22 mouse cellular contexts compared by ENCODE assay signal in the genomic region with DNA sequence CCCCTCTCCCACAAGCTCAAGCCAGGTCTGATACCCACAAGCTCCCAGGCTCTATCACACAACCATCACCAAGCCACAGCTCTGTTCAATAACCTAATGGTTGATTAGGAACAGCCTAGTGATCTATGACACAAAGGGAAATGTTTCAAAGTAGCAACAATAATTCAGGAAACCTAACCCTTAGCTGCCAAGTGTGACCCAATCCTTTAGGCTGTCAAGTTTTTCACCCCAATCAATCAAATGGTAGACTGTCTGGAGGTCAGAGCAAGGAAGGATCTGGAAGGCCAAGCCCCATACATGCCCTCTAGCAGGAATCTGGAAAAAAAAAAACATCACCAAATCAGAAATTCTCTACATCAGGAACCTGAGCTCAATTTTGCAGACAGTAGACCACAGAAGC. TPM values are rescaled to one million over a fixed set of nuclear protein-coding genes. Genes with fewer than 3 reads are reported as not detected.
DNase-seq lines count a peak whose midpoint lies in the region; TF ChIP-seq lines count a peak whose summit lies in the region.
"Had no signal": no experiment of that assay in that cellular context is flagged by ENCODE, and none has a peak within 500 bp of the region (broad histone marks: within the 10 kb centered on the region; RNA-seq: fewer than 3 reads in every experiment).

No protein-coding gene starts in this region.

- H3K4me3 ChIP-seq in liver, adult 2 months (ENCODE audit: insufficient read depth, low read depth, low read length): no peak overlapping the region
- no peak overlapping the region for H3K4me3 ChIP-seq in small intestine, adult 2 months (ENCODE audit: low read depth, low read length)
- H3K4me3 ChIP-seq: forebrain, embryonic 10.5 days; forebrain, embryonic 13.5 days; heart, embryonic 10.5 days; heart, embryonic 13.5 days had no signal

- H3K27ac ChIP-seq in liver, adult 2 months (replicated peaks; ENCODE audit: insufficient read depth, low read depth, low read length): no peak overlapping the region
- H3K27ac ChIP-seq in small intestine, adult 2 months (ENCODE audit: insufficient read depth, low read depth, low read length): peak overlapping the region; percentile 84
- H3K27ac ChIP-seq: forebrain, embryonic 10.5 days; forebrain, embryonic 13.5 days; heart, embryonic 10.5 days; heart, embryonic 13.5 days; hindbrain, embryonic 14.5 days; hindbrain, postnatal 0 days had no signal

- peaks cover 44% of the 10 kb centered on the region for H3K4me1 ChIP-seq in liver, adult 2 months (ENCODE audit: control insufficient read depth, insufficient read depth, low read length)
- H3K4me1 ChIP-seq in small intestine, adult 2 months (ENCODE audit: control insufficient read depth, insufficient read depth, insufficient read length, low read length): peaks cover 19% of the 10 kb centered on the region; the same call in 1 of the 2 replicates
- H3K4me1 ChIP-seq: forebrain, embryonic 10.5 days had no signal

- no peak for TF ChIP-seq POLR2A in liver, adult 2 months (IDR thresholded peaks at IDR 0.05; ENCODE audit: extremely low read depth, insufficient read depth, low read length)
- no peak for TF ChIP-seq POLR2A in small intestine, adult 2 months (IDR thresholded peaks at IDR 0.05; ENCODE audit: low read depth, low read length)

- no peaks in the 10 kb centered on the region for H3K27me3 ChIP-seq in liver, adult 2 months (ENCODE audit: control insufficient read depth, insufficient read depth, low read length)
- no peaks in the 10 kb centered on the region for H3K27me3 ChIP-seq in small intestine, adult 2 months (ENCODE audit: control insufficient read depth, insufficient read depth, low read length)
- H3K27me3 ChIP-seq: CH12.LX; forebrain, embryonic 13.5 days; heart, embryonic 13.5 days; Patski had no signal

- peaks cover 59% of the 10 kb centered on the region for H3K79me2 ChIP-seq in liver, adult 2 months (ENCODE audit: control insufficient read depth, insufficient read depth, low read length)

- peaks cover 12% of the 10 kb centered on the region for H3K36me3 ChIP-seq in liver, adult 2 months (ENCODE audit: control insufficient read depth, insufficient read depth, low read length)
- peaks cover 41% of the 10 kb centered on the region for H3K36me3 ChIP-seq in small intestine, adult 2 months (ENCODE audit: control insufficient read depth, insufficient read depth, low read length)

- peak; percentile 34 for DNase-seq in adrenal gland, postnatal 14 days
- no peak for DNase-seq in adrenal gland, postnatal 10 days
- peak; percentile 68 for DNase-seq in liver, adult 2 months (ENCODE audit: extremely low read depth, low read depth, low spot score)
- no peak for DNase-seq in liver
- DNase-seq in adipocyte (ENCODE audit: low spot score): peak; percentile 58
- DNase-seq in heart, adult 8-10 months (ENCODE audit: low spot score): no peak
- DNase-seq: adrenal gland, postnatal 25 days; B cell, adult 2 months; cerebellum, adult 9-10 months; gastrocnemius, postnatal 25 days; heart, adult 18-20 months; heart, postnatal 14 days; heart, postnatal 4 days had no signal

- TF ChIP-seq CTCF in liver, adult 2 months (IDR thresholded peaks at IDR 0.05; ENCODE audit: low read depth, low read length): no peak
- no peak for TF ChIP-seq CTCF in small intestine, adult 2 months (IDR thresholded peaks at IDR 0.05; ENCODE audit: extremely low read depth, insufficient read length, insufficient replicate concordance, low read depth, low read length)

- no peak overlapping the region for H3K9ac ChIP-seq in liver, adult 2 months (ENCODE audit: low read depth, low read length)
- H3K9ac ChIP-seq: forebrain, embryonic 13.5 days; heart, embryonic 13.5 days; hindbrain, embryonic 14.5 days had no signal

RNA-seq across cellular contexts. Expression of a gene that starts 8.5 kb away (rescaled TPM):
- total RNA-seq in adrenal gland, postnatal 14 days (2021): 277 and 309 TPM in 2 replicates
- total RNA-seq in adrenal gland, postnatal 10 days (2021): 100 to 1,000 TPM; 270 to 283 TPM
- total RNA-seq in liver, adult 2 months (2014; rRNA removed): 139 and 146 TPM in 2 replicates
- 127 and 134 TPM in 2 replicates for polyA plus RNA-seq in liver, adult 2 months (2012; rRNA removed)
- polyA plus RNA-seq in small intestine, adult 2 months (2012; rRNA removed): 99.4 and 256 TPM in 2 replicates
- total RNA-seq in heart, adult 8-10 months (2022): 100 to 1,000 TPM; 124 to 141 (median 129) TPM

RNA-seq across cellular contexts. Expression of a gene that starts 16.0 kb away (rescaled TPM):
- total RNA-seq in adrenal gland, postnatal 14 days (2021): 2.2 and 7.1 TPM in 2 replicates
- total RNA-seq in adrenal gland, postnatal 10 days (2021): 1 to 10 TPM; 3.8 to 4.3 TPM
- total RNA-seq in liver, adult 2 months (2014; rRNA removed): 0.60 and 1.0 TPM in 2 replicates
- 0.51 and 1.4 TPM in 2 replicates for polyA plus RNA-seq in liver, adult 2 months (2012; rRNA removed)
- 4.0 and 6.9 TPM in 2 replicates for polyA plus RNA-seq in small intestine, adult 2 months (2012; rRNA removed)
- 1 to 10 TPM in 3 of 4 experiments, under 1 TPM in 1; 0.44 to 2.4 (median 1.8) TPM for total RNA-seq in heart, adult 8-10 months (2022)

RNA-seq across cellular contexts. Expression of a gene that starts 49.7 kb away (rescaled TPM):
- 47.2 and 51.2 TPM in 2 replicates for total RNA-seq in adrenal gland, postnatal 14 days (2021)
- total RNA-seq in adrenal gland, postnatal 10 days (2021): 10 to 100 TPM; 51.1 to 56.7 TPM
- 15.3 and 25.1 TPM in 2 replicates for total RNA-seq in liver, adult 2 months (2014; rRNA removed)
- polyA plus RNA-seq in liver, adult 2 months (2012; rRNA removed): 22.6 and 24.4 TPM in 2 replicates
- polyA plus RNA-seq in small intestine, adult 2 months (2012; rRNA removed): 15.1 and 35.4 TPM in 2 replicates
- total RNA-seq in heart, adult 8-10 months (2022): 10 to 100 TPM; 21.6 to 26.0 (median 24.6) TPM

RNA-seq across cellular contexts. Expression of a gene that starts 57.6 kb away (rescaled TPM):
- 17.9 and 23.7 TPM in 2 replicates for total RNA-seq in adrenal gland, postnatal 14 days (2021)
- 10 to 100 TPM; 17.9 to 20.5 TPM for total RNA-seq in adrenal gland, postnatal 10 days (2021)
- total RNA-seq in liver, adult 2 months (2014; rRNA removed): 0.83 and 1.1 TPM in 2 replicates
- 2.1 and 2.7 TPM in 2 replicates for polyA plus RNA-seq in liver, adult 2 months (2012; rRNA removed)
- 6.4 and 6.8 TPM in 2 replicates for polyA plus RNA-seq in small intestine, adult 2 months (2012; rRNA removed)
- 1 to 10 TPM; 3.8 to 5.1 (median 4.0) TPM for total RNA-seq in heart, adult 8-10 months (2022)

Comparison
In these comparisons a context has a peak if more than half of its experiments do, and no peak if none do; other contexts are left out.
1. DNase-seq: peak in adrenal gland, postnatal 14 days (single experiment), liver, adult 2 months (single experiment) and adipocyte (single experiment); none in adrenal gland, postnatal 10 days (single experiment), liver (single experiment) and heart, adult 8-10 months (single experiment).